Mouse (Mus musculus): ENCODE data around the gene Myo1b. TPM values are rescaled to one million over a fixed set of nuclear protein-coding genes. Genes with fewer than 3 reads are reported as not detected.

Gene Myo1b
- polyA plus RNA-seq (2014; fragmentation: Nextera tagmentation; extraction: Ambion mirVana), result 69.9 and 89.4 TPM in 2 replicates

GRCm38 (mm10) chr1:51915576-51916156 is at the start of gene Myo1b:
Gene Myo1b, minus strand, starts transcription at chr1:51916071.
- no peaks in the 10 kb centered on the region for H3K27me3 ChIP-seq (replicated peaks; ENCODE audit: control insufficient read depth, insufficient read depth, low read length)
- WGBS, result under 1% methylated on average over 69 of the region's 79 CpGs

GRCm38 (mm10) chr1:51964647-51965046 is 48.8 kb upstream of the Myo1b start:
- H3K4me3 ChIP-seq (ENCODE audit: low read depth, low read length), result no peak overlapping the region
- H3K27ac ChIP-seq (ENCODE audit: low read depth), result no peak overlapping the region
- ATAC-seq (replicated peaks; ENCODE audit: low FRiP score, low TSS enrichment, low read depth) (no peak), DNase-seq (ENCODE audit: low spot score) (no peak)
- WGBS, result 94% methylated on average over 2 of the region's 2 CpGs
- peaks cover 7% of the 10 kb centered on the region for H3K4me1 ChIP-seq (replicated peaks; ENCODE audit: control insufficient read depth, insufficient read depth, low read length)
- no peaks in the 10 kb centered on the region for H3K27me3 ChIP-seq (replicated peaks; ENCODE audit: control insufficient read depth, insufficient read depth, low read length)
- no peak overlapping the region for H3K4me2 ChIP-seq (ENCODE audit: low read length)
- H3K9me3 ChIP-seq (ENCODE audit: control insufficient read depth, low read length), result no peaks in the 10 kb centered on the region
- H3K9ac ChIP-seq (ENCODE audit: low read length), result no peak overlapping the region
- H3K36me3 ChIP-seq (ENCODE audit: control insufficient read depth, insufficient read depth, low read length), result no peaks in the 10 kb centered on the region

More at GRCm38 (mm10) chr1:51915576-51916156, at the start of gene Myo1b:
- Histone ChIP-seq H3K4me3 (ENCODE audit: low read depth, low read length) (peak within 1 kb of the TSS; percentile 53), H3K9me3 (ENCODE audit: control insufficient read depth, low read length) (no peaks in the 10 kb centered on the region), H3K36me3 (ENCODE audit: control insufficient read depth, insufficient read depth, low read length) (0 out of 2 replicates have a peak, but pooled peaks cover 3% of the 10 kb centered on the region), H3K9ac (ENCODE audit: low read length) (peak within 1 kb of the TSS; percentile 85), H3K4me2 (ENCODE audit: low read length) (peak within 1 kb of the TSS; percentile 54), H3K4me1 (replicated peaks; ENCODE audit: control insufficient read depth, insufficient read depth, low read length) (peaks cover 14% of the 10 kb centered on the region), H3K27ac (ENCODE audit: low read depth) (peak within 1 kb of the TSS; percentile 73)
- DNase-seq (ENCODE audit: low spot score) (peak; percentile 88), ATAC-seq (replicated peaks; ENCODE audit: low FRiP score, low TSS enrichment, low read depth) (peak; percentile 91)

GRCm38 (mm10) chr1:51947116-51947515 is 31.2 kb upstream of the Myo1b start:
- Histone ChIP-seq H3K36me3 (ENCODE audit: control insufficient read depth, insufficient read depth, low read length) (no peaks in the 10 kb centered on the region), H3K4me2 (ENCODE audit: low read length) (no peak overlapping the region), H3K9me3 (ENCODE audit: control insufficient read depth, low read length) (no peaks in the 10 kb centered on the region), H3K9ac (ENCODE audit: low read length) (no peak overlapping the region), H3K27ac (ENCODE audit: low read depth) (no peak overlapping the region), H3K4me1 (replicated peaks; ENCODE audit: control insufficient read depth, insufficient read depth, low read length) (no peaks in the 10 kb centered on the region), H3K27me3 (replicated peaks; ENCODE audit: control insufficient read depth, insufficient read depth, low read length) (no peaks in the 10 kb centered on the region), H3K4me3 (ENCODE audit: low read depth, low read length) (no peak overlapping the region)
- no peak for ATAC-seq (replicated peaks; ENCODE audit: low FRiP score, low TSS enrichment, low read depth)
- 84% methylated on average over 4 of the region's 4 CpGs for WGBS
- DNase-seq (ENCODE audit: low spot score), result no peak

GRCm38 (mm10) chr1:51944755-51945154 is 28.9 kb upstream of the Myo1b start:
- Histone ChIP-seq H3K4me1 (replicated peaks; ENCODE audit: control insufficient read depth, insufficient read depth, low read length) (no peaks in the 10 kb centered on the region), H3K27me3 (replicated peaks; ENCODE audit: control insufficient read depth, insufficient read depth, low read length) (no peaks in the 10 kb centered on the region), H3K36me3 (ENCODE audit: control insufficient read depth, insufficient read depth, low read length) (no peaks in the 10 kb centered on the region), H3K9ac (ENCODE audit: low read length) (no peak overlapping the region), H3K27ac (ENCODE audit: low read depth) (no peak overlapping the region), H3K9me3 (ENCODE audit: control insufficient read depth, low read length) (no peaks in the 10 kb centered on the region), H3K4me3 (ENCODE audit: low read depth, low read length) (no peak overlapping the region), H3K4me2 (ENCODE audit: low read length) (no peak overlapping the region)
- ATAC-seq (replicated peaks; ENCODE audit: low FRiP score, low TSS enrichment, low read depth), result no peak
- WGBS, result 42% methylated on average over 5 of the region's 5 CpGs
- peak; percentile 77 for DNase-seq (ENCODE audit: low spot score)

GRCm38 (mm10) chr1:51938357-51938756 is 22.5 kb upstream of the Myo1b start:
- WGBS, result 91% methylated on average over 7 of the region's 7 CpGs
- ATAC-seq (replicated peaks; ENCODE audit: low FRiP score, low TSS enrichment, low read depth) (no peak), DNase-seq (ENCODE audit: low spot score) (no peak)
- no peaks in the 10 kb centered on the region for H3K27me3 ChIP-seq (replicated peaks; ENCODE audit: control insufficient read depth, insufficient read depth, low read length)
- no peak overlapping the region for H3K4me2 ChIP-seq (ENCODE audit: low read length)
- H3K4me3 ChIP-seq (ENCODE audit: low read depth, low read length), result no peak overlapping the region
- H3K9ac ChIP-seq (ENCODE audit: low read length), result no peak overlapping the region
- H3K4me1 ChIP-seq (replicated peaks; ENCODE audit: control insufficient read depth, insufficient read depth, low read length), result no peaks in the 10 kb centered on the region
- H3K9me3 ChIP-seq (ENCODE audit: control insufficient read depth, low read length), result no peaks in the 10 kb centered on the region
- no peaks in the 10 kb centered on the region for H3K36me3 ChIP-seq (ENCODE audit: control insufficient read depth, insufficient read depth, low read length)
- H3K27ac ChIP-seq (ENCODE audit: low read depth), result no peak overlapping the region

GRCm38 (mm10) chr1:51935006-51935405 is 19.1 kb upstream of the Myo1b start:
- H3K27ac ChIP-seq (ENCODE audit: low read depth), result no peak overlapping the region
- no peaks in the 10 kb centered on the region for H3K36me3 ChIP-seq (ENCODE audit: control insufficient read depth, insufficient read depth, low read length)
- H3K27me3 ChIP-seq (replicated peaks; ENCODE audit: control insufficient read depth, insufficient read depth, low read length), result no peaks in the 10 kb centered on the region
- no peak for DNase-seq (ENCODE audit: low spot score)
- no peaks in the 10 kb centered on the region for H3K4me1 ChIP-seq (replicated peaks; ENCODE audit: control insufficient read depth, insufficient read depth, low read length)
- WGBS, result 39% methylated on average over 2 of the region's 2 CpGs
- no peak overlapping the region for H3K9ac ChIP-seq (ENCODE audit: low read length)
- no peak overlapping the region for H3K4me3 ChIP-seq (ENCODE audit: low read depth, low read length)
- H3K4me2 ChIP-seq (ENCODE audit: low read length), result no peak overlapping the region
- no peak for ATAC-seq (replicated peaks; ENCODE audit: low FRiP score, low TSS enrichment, low read depth)
- H3K9me3 ChIP-seq (ENCODE audit: control insufficient read depth, low read length), result no peaks in the 10 kb centered on the region

- no peak for DNase-seq (ENCODE audit: low spot score)
- ATAC-seq (replicated peaks; ENCODE audit: low FRiP score, low TSS enrichment, low read depth), result no peak
- no peak overlapping the region for H3K27ac ChIP-seq (ENCODE audit: low read depth)
- H3K4me3 ChIP-seq (ENCODE audit: low read depth, low read length), result no peak overlapping the region
- no peaks in the 10 kb centered on the region for H3K4me1 ChIP-seq (replicated peaks; ENCODE audit: control insufficient read depth, insufficient read depth, low read length)
- H3K27me3 ChIP-seq (replicated peaks; ENCODE audit: control insufficient read depth, insufficient read depth, low read length), result no peaks in the 10 kb centered on the region
- 66% methylated on average over 11 of the region's 11 CpGs for WGBS
- H3K4me2 ChIP-seq (ENCODE audit: low read length), result no peak overlapping the region
- H3K9ac ChIP-seq (ENCODE audit: low read length), result no peak overlapping the region
- H3K36me3 ChIP-seq (ENCODE audit: control insufficient read depth, insufficient read depth, low read length), result no peaks in the 10 kb centered on the region
- H3K9me3 ChIP-seq (ENCODE audit: control insufficient read depth, low read length), result no peaks in the 10 kb centered on the region
Measured at GRCm38 (mm10) chr1:51934176-51934924, 18.5 kb upstream of the Myo1b start.

GRCm38 (mm10) chr1:51932826-51933225 is 17.0 kb upstream of the Myo1b start:
- 90% methylated on average over 3 of the region's 3 CpGs for WGBS
- H3K4me1 ChIP-seq (replicated peaks; ENCODE audit: control insufficient read depth, insufficient read depth, low read length), result no peaks in the 10 kb centered on the region
- H3K9me3 ChIP-seq (ENCODE audit: control insufficient read depth, low read length), result no peaks in the 10 kb centered on the region
- H3K27me3 ChIP-seq (replicated peaks; ENCODE audit: control insufficient read depth, insufficient read depth, low read length), result no peaks in the 10 kb centered on the region
- DNase-seq (ENCODE audit: low spot score) (no peak), ATAC-seq (replicated peaks; ENCODE audit: low FRiP score, low TSS enrichment, low read depth) (no peak)
- no peak overlapping the region for H3K9ac ChIP-seq (ENCODE audit: low read length)
- H3K4me2 ChIP-seq (ENCODE audit: low read length), result no peak overlapping the region
- H3K36me3 ChIP-seq (ENCODE audit: control insufficient read depth, insufficient read depth, low read length), result no peaks in the 10 kb centered on the region
- H3K27ac ChIP-seq (ENCODE audit: low read depth), result no peak overlapping the region
- no peak overlapping the region for H3K4me3 ChIP-seq (ENCODE audit: low read depth, low read length)

- H3K4me2 ChIP-seq (ENCODE audit: low read length), result no peak overlapping the region
- DNase-seq (ENCODE audit: low spot score) (no peak), ATAC-seq (replicated peaks; ENCODE audit: low FRiP score, low TSS enrichment, low read depth) (no peak)
- no peak overlapping the region for H3K27ac ChIP-seq (ENCODE audit: low read depth)
- H3K4me3 ChIP-seq (ENCODE audit: low read depth, low read length), result no peak overlapping the region
- H3K27me3 ChIP-seq (replicated peaks; ENCODE audit: control insufficient read depth, insufficient read depth, low read length), result no peaks in the 10 kb centered on the region
- no peaks in the 10 kb centered on the region for H3K36me3 ChIP-seq (ENCODE audit: control insufficient read depth, insufficient read depth, low read length)
- no peaks in the 10 kb centered on the region for H3K9me3 ChIP-seq (ENCODE audit: control insufficient read depth, low read length)
- H3K4me1 ChIP-seq (replicated peaks; ENCODE audit: control insufficient read depth, insufficient read depth, low read length), result no peaks in the 10 kb centered on the region
- no peak overlapping the region for H3K9ac ChIP-seq (ENCODE audit: low read length)
- WGBS, result 59% methylated on average over 7 of the region's 7 CpGs
Measured at GRCm38 (mm10) chr1:51931561-51931960, 15.7 kb upstream of the Myo1b start.
